Mouse (Mus musculus): ENCODE measurements around the gene Ankib1.

GRCm38 (mm10) chr5:3791048-3791447, 11.7 kb downstream of the Ankib1 start:
- TF ChIP-seq CTCF (IDR thresholded peaks at IDR 0.05; ENCODE audit: borderline replicate concordance, insufficient read depth, low read depth, low read length) = no peak
- no peak for TF ChIP-seq POLR2A (IDR thresholded peaks at IDR 0.05; ENCODE audit: borderline replicate concordance, insufficient read depth, low read length)
